Mouse (Mus musculus): Measurements from ENCODE around the gene Enah.

The Enah gene

DNA sequence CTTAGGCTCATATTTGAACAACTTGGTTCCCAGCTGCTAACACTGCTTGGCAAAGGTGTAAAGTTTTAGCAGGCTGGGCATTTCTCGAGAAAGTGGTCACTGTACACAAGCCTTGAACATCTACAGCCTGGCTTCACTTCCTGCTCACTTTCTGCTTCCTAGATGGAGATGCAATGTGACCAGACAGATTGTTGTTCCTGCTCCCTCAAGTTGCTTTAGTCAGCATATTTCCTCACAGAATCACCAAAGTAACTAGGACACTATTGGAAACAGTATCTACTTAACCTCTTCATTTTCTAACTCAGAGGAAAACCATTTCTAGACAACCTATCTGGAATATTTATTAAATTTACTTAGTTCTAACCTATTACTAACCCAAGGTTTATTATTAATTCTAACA is 61.4 kb downstream of the Enah start:
- DNase-seq (ENCODE audit: low spot score in 2 of 2) = no peak

DNA sequence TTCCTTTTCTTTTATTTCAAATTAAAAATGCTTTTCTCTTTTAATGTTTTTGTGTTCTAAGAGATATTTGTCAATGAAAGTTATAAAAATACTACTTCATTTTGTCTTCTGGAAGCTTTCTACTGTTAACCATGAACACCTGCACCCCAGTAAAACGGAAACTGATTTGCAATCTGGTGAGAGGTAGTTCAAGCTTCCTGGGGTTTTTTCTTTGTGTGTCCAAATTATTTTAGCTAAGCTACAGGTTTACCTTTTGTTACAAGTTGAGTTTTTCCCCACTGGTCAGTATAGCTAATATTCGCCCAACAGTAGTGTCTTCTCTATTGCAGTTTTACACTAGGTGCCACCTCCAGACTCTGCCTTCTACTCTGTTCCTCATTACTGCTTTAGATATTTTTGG is 62.1 kb downstream of the Enah start:
- DNase-seq (ENCODE audit: low spot score in 2 of 2) = no peak

DNA sequence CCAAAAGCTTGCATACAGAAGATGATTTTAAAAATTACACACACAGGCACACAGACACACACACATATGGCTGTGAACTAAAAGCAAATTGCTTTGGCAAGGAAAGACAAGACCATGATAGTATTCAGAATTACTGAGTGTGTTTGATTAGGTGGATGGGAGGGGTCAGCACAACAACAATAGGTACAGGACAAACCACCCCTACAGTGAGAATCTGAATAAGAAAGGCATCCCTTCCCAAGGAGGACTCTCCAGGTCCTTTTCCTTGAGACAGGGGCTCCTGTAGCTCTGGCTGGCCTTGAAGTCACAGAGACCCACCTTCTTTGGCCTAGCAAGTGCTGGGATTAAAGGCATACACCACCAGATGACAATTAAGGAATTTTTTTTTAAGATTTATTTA is 66.2 kb downstream of the Enah start:
- no peak for DNase-seq (ENCODE audit: low spot score in 2 of 2)

DNA sequence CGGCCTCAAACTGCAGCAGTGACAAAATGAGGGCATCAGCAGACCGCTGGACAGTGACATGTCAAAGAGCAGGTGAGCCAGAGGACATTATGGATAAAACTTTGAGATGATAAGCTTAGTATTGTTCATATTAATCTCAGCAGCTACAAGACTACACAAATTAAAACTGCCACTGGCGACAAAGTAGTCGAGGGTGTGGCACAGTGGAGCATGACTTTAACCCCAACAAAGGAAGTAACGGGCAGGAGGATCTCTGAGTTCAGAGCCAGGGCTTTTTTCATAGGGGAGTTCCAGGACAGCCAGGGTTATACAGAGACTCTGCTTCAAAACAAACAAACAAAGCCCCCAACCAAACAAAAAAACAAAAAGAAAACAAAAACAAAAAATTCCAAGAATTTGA is 68.5 kb downstream of the Enah start:
- DNase-seq (ENCODE audit: low spot score in 2 of 2) = no peak

DNA sequence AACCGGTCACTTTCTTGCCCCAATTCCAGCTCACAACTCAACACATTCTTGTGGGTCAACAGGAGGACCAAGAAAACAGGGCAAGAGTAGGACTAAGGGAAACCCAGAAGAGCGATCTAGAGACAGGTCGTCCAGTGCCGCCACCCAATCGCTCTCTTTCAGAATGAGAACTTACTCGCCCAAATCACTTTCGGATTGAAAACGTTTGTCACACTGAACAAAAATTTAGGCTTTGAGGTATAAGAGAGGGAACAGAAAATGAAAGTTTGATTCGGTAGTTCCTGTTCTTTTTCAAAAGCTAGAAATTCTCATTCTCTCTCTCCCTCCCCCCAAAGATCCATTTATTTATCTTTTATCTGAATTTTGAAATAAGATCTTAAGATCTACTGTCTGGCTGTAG is 69.1 kb downstream of the Enah start:
- DNase-seq (ENCODE audit: low spot score in 2 of 2) = no peak

DNA sequence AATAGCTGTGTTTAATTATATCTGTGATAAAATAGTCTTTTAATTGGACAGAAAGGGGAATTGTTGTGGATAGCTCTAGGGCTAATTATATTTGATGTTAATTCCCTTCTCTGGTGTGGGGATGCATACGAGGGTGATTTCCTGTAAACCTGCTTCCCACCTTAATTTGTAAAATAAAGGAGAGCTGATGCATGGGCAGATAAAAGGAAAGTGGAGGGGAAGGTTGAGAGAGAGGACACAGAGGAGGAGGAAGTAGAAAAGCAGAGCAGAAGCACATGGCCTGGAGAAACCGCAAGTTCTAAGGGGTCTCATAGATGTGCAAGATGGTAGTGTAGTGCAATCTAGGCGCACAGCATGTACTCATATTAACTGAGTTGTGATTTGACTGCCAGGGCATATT is 71.6 kb downstream of the Enah start:
- no peak for DNase-seq (ENCODE audit: low spot score in 2 of 2)

DNA sequence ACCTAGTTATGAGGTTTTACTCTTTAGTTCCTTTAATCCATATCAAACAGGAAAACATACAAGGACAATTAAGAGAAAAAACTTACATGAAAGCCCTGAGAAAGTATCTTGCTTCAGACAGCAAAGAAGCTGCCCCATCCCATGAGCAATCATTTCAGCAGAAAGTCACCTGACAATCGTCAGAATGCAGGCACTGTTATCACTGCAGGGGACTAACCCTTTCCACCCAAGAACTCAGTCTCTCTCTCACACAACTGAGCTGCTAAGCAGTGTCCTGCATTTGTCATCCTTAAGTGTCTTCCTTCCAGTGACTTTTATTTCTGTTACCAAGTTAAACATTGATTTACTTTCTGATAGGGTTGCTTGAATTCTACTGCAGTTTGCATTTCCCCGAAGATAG is 82.7 kb downstream of the Enah start:
- no peak for DNase-seq (ENCODE audit: low spot score in 2 of 2)

DNA sequence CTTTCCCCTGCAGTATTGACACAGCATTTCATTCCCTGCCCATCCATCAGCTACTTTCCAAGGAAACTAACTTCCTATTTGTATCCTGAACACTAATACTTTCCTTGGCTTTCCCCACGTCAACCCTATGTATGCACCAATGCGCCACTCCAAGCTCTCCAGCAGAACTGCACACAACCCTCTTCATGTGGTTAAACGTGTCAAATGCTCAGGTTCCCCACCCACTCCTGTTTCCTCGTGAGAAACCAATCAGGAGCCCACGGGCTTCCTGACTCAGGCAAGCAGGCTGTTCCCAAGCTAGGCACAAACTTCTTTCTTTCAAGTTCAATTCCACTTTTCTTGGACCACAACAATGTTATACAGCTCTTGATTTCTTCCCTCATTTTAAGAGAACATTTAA is 91.4 kb downstream of the Enah start:
- no peak for DNase-seq (ENCODE audit: low spot score in 2 of 2)

DNA sequence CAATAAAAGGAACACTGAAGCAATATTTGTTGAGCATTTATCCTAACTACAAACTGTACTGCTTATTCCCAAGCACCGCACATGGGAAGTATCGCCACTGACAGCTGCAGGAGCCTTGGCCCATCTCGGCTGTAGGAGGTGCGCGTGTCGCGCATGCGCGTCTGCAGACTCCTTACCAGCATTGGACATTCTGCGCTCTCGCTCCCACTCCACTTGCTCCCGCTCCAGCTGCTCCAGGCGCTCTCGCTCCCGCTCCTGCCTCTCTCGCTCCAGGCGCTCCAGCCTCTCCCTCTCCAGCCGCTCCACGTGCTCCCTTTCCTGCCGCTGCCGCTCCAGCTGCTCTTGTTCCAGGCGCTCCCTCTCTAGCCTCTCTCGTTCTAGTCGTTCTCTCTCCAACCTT is 96.4 kb downstream of the Enah start:
- no peak for DNase-seq (ENCODE audit: low spot score in 2 of 2)

DNA sequence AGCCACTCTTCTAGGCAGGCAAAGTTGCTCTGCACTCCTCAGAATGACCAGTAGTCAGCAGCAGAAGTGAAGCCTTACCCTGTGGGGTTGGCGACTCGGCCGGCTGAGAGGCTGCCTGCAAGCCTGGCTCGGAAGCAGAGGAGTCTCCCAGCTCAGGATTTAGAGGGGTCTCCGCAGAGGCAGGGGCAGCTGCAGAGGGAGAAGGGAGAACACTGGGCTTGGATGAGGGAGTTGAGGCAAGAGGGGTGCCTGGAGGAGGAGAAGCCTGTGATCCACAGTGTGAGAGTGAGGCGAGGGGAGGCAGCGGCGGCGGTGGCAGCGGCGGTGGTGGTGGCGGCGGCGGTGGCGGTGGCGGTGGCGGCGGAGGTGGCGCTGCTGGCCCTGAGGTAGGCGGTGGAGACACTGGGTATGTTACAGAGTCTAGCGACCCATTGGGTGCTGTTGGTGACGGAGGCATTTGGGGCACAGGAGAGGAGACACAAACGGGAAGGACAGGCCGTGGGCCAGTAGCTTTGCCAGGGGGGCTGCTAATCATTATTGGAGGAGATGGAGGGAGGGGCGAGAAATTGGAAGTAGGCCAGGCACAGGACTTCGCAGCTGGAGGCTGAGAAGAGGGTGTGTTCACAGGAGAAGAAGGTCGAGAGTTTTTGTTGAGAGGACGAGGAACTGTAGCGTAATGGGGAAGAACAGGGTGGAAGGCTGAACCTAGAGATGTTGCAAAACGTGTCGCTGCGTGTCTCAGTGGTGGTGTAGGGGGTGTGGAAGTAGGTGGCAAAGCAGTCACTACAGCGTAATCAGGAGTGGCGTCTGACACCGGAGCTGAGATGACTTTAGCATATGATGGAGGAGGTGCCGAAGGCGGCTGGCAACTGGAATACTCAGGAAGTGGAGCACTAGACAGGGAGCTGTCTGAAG is 98.0 kb downstream of the Enah start:
- DNase-seq (ENCODE audit: low spot score in 2 of 2) = peak in 1 of 2 experiments; percentile 13

DNA sequence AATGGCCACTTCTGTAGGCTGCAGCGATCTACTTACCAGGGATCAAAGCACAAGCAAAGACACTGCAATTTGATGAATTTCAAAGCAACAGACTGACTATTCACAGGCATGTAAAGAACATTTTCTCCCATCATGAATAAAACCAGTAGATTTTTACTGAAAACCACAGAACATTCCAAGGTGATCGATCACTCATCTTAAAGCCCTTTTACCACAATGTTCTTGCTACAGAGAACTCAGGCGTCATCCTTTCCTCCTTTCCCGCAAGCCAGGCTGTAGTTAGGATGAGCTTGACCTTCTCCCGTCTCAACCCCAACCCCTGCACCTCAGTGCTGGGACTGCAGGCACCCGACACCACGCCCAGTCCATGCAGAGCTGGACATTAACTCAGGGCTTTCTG is 107.9 kb downstream of the Enah start:
- DNase-seq (ENCODE audit: low spot score in 2 of 2) = no peak

DNA sequence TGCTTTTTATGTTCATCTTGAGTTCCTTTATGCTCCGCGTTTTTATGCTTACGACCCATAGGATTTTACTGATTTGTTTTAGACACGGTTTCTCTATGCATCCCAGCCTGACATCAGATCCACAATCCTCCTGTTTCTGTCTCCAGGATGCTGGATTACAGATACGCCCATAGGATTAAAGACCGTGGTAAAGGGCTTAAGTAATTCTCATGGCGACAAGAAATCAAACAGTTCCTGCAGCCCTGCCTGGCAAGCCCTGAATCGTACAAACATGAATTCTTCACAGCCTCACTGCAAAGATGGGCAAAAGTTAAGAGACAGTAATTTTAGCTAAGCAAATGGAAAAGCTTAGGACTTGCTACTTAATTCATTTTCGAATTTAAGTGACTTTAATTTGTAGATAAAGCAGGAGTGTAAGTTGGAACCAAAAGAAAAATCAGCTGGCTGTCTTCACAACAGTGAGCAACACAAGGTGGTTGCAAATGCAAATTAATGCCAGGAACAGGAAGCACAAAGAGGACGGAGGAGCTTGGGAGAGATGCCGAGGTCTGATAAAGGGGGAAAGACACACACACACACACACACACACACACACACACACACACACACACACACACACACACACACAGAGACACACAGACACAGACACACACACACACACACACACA is 118.0 kb downstream of the Enah start:
- no peak for DNase-seq (ENCODE audit: low spot score in 2 of 2)

DNA sequence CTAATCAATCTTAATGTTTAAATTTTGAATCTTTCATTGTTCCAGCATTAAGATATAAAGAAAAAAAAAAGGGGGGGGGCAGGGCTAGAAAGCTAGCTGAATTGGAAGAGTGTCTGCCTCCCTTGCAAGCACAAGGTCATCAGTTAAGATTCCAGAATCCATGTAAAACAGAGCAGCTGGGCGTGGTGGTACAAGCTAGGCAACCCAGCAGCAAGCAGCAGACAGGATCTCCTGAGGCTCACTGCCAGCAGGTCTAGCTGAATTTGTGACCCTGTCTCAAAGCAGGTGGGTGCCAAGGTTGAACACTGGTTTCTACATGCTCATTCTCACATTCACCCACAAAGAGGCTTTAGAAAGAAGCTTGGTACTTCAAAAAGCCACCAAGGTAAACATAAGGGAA is 118.9 kb downstream of the Enah start:
- DNase-seq (ENCODE audit: low spot score in 2 of 2) = no peak

DNA sequence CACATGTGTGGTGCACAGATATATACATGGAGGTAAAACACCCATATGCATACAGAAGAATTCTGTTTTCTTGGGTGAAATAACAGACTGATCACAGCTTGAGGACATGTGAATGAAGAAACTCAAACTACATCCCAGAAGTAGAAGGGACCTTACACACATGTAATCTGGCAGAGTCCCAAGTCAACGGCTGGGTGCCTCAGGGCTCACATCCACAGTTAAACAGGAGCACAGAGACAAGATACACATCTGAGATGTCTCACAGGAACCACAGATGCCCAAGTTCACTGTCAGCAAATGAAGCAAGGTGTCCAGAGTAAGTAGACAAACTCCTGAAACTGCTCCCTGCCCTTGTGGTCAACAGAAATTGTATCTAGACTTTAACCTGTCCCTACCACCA is 120.8 kb downstream of the Enah start:
- no peak for DNase-seq (ENCODE audit: low spot score in 2 of 2)

DNA sequence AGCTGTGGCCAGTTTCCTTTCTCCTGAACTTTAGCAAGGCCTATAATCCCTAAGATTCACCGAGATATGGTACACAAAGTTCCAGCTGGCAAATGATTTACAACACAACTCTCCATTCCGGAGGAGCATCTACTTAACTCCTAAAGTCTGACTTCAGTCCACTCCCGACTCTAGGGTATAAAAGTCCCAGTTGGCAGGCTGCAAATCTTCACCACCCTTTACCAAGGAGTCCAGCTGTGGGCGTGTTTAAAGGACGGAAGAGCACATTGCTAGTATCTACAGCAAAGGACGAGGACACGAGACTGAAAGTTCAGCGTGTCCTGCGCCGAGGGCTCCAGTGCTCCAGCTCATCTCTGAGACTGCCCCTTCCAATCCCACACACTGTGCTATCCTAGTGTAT is 122.8 kb downstream of the Enah start:
- DNase-seq (ENCODE audit: low spot score in 2 of 2) = no peak

DNA sequence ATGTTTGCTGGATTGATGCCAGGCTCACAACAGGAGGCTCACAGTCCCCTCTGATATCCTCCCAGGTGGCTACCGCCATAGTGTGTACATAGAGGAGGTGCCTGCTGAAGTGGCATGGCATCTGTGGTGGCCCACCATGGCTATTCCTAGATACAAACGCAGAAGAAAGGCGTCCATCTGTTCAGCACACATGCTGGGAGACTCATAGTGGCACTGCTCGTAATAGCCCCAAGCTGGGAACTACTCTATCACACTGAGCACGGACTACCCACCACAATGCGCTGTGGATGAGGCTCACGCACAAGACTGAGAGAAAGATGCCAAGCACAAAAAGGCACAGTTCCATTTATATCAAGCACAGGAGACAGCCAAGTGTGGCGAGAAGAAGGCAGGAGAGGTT is 126.1 kb downstream of the Enah start:
- no peak for DNase-seq (ENCODE audit: low spot score in 2 of 2)

DNA sequence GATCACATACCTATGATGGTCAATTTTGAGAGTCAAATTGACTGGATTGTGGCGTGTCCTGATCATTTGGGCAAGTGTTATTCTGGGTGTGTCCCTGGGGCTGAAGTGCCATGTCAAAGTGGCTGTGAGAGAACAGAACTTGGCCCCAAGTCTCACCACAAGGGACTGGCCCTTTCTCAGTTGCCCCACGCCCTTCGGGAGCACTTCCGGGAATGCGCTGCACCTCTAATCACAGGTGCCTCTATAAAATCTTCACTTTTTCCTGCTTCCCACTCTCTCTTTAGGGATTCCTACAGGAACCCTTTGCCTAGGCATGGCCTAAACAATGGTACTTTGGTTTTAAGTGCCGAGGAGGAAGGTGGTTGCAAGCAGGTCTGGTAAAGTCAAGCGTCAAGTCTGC is 130.1 kb downstream of the Enah start:
- DNase-seq (ENCODE audit: low spot score in 2 of 2) = no peak

DNA sequence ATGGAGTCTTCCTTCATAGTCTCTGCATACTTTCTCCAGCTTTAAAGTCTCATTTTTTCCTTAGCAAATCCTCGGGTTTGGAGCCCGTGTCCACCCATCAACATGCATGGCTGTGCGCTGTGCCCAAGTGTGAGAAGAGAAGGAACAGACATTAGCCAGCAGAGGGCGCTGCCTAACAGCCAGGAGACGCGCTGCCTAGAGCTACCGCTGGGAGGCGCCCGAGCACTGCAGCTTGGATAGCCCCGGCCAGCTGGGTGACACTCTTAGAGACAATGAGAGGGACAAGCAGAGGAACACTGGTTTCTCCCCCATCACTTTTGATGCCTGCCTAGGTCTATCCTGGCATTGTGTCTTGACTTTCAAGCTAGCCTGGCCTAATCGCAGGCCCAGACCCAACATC is 131.0 kb downstream of the Enah start:
- DNase-seq (ENCODE audit: low spot score in 2 of 2) = peak; percentile 73 to 91

DNA sequence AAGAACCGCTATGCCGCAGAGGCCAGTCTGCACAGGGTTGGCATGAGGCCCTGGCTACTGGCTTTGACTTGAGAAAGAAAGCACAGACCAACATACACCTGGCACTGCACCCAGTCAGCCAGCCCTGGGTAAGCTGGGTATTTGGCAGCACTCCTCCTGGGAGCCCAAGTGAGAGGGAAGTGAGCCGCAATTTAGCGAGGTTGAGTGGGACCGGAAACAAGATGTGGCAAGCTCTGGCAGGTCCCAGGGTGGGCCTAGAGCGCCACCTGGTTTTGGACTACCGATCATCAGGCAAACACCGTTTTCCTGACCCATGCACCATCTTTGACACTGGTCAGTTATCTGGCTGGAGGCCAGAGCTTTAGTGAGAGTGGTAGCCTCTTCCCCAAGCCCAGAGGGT is 138.3 kb downstream of the Enah start:
- DNase-seq (ENCODE audit: low spot score in 2 of 2) = peak; percentile 73 to 82

DNA sequence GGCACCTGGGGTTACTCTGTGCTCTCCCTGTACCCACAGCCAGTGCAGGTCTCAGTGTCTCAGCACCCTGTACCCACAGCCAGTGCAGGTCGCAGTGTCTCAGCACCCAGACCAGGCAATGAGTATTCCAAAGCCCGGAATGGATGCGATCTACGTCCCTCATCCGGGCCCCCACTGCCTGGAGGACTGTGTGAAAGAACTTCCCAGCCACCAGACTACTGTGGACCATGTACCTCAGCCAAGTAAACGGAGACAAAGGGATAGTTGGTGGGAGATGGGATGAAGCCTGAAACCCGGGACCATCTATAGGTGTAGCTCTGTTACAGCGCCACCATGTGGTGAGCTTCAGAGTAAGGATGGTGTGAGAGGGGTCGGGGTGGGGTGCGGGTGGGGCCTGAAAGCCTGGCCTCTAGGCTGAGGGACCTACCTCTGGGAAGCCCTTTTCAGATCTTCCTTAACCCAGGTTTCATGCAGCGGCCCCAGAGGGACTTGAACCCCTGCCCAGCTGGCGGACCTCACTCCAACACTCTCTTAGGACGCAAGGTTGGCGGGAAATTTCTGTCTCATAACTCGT is 139.0 kb downstream of the Enah start:
- peak in 1 of 2 experiments; percentile 56 for DNase-seq (ENCODE audit: low spot score in 2 of 2)

DNA sequence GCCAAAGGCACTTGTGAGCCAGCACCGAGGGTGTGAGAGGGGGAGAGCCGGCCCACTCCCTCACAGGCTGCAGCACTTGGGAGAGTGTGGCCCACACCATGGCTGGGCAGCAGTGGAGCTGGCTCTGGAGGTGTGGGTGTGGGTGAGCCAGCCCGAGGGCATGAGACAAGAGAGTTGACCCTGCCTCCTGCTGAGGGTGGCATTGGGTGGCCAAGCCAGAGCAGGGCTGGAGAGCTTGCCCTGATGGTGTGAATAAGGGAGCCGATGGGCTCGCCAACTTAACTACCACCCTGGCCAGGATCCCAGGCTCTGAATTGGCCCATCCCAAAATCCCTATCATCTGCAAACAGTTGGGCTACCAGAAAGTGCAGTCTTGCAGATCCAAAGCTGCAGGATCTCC is 141.4 kb downstream of the Enah start:
- DNase-seq (ENCODE audit: low spot score in 2 of 2) = no peak

DNA sequence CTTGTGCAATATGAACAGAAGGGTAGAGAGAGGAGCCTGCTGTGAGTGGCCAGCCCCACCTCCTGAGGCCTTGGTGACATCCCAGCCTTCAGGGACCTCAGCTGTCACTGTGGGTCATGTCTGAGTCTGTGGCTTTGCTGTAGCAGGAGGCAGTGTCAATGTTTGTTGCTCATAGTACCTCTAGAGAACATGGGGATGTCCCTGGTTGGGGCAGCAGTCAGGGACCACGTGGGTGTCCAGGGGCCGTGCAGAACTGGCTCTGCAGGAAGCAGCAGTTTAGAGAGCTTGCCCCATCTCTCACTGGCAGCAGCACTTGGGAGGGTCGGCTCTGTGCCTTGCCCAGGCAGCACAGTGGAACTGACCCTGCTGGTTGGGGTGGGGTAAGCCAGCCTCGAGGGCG is 142.7 kb downstream of the Enah start:
- no peak for DNase-seq (ENCODE audit: low spot score in 2 of 2)

DNA sequence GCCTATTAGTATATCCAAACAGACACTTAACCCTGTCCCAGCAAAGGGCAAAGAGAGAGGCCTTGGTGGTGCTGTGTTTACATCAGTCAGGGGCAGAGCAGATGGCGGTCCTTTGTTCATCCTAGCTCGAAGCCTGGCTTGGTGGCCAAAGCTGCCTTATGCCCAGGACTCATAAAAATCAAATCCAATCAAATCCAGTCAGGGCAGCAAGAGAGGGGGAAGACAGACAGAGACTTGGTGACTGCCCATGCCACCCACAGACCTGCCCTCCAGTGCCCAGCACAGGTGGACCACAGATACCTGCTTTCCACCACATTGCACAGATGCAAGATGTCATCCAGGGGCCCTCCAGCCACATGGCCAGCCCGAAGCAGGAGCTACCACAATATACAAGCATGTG is 143.1 kb downstream of the Enah start:
- no peak for DNase-seq (ENCODE audit: low spot score in 2 of 2)

All from thymus, postnatal 10 days (tissue).